Mouse (Mus musculus): ENCODE measurements at regions not wholly inside any gene's neighbourhood (a gene's known extent, or its start where the extent isn't known, plus 50 kb on each side); places are given as distances from the start of the nearest gene placed in this dataset.

- no peak for TF ChIP-seq POLR2A (IDR thresholded peaks at IDR 0.05; ENCODE audit: insufficient read depth, low read depth, low read length)
- no peak for TF ChIP-seq CTCF (IDR thresholded peaks at IDR 0.05)
Observed at GRCm38 (mm10) chr5:138911769-138912710, 85.1 kb downstream of the Pdgfa start.
